Mouse (Mus musculus): ENCODE data around the gene Fut1. TPM values are rescaled to one million over a fixed set of nuclear protein-coding genes. Genes with fewer than 3 reads are reported as not detected.

Gene Fut1
- polyA plus RNA-seq, 1 experiment, result 5.9 TPM

DNA sequence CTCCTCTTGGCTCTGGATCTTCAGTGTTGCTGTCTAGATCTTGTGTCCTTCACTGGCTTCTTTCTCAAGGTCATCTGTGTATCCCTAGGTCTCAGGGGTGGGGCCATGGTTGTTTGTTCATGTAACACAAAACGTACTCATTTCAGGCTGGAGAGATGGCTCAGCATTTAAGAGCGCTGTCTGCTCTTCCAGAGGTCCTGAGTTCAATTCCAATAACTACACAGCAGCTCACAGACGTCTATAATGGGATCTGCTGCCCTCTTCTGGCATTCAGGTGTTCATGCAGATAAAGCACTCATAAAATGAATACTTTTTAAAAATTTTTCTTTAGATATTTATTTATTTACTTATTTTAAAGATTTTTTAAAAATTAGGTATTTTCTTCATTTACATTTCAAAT lies 26.2 kb upstream of the Fut1 start:
- no peak for DNase-seq
- 75% methylated on average over 3 of the region's 3 CpGs for WGBS
- Histone ChIP-seq H3K27ac (ENCODE audit: control insufficient read depth, insufficient read depth, low read length) (no peak overlapping the region), H3K4me3 (ENCODE audit: control insufficient read depth, insufficient read depth, low read length) (no peak overlapping the region), H3K27me3 (ENCODE audit: control insufficient read depth, insufficient read depth, low read length) (no peaks in the 10 kb centered on the region), H3K36me3 (ENCODE audit: control insufficient read depth, insufficient read depth, low read length) (peaks cover 13% of the 10 kb centered on the region), H3K4me1 (replicated peaks; ENCODE audit: control insufficient read depth, insufficient read depth, low read length) (peaks cover 10% of the 10 kb centered on the region)
- no peak for TF ChIP-seq CTCF (IDR thresholded peaks at IDR 0.05; ENCODE audit: borderline replicate concordance, control insufficient read depth, extremely low read depth, insufficient read depth, low read length, poor library complexity)
- TF ChIP-seq POLR2A (IDR thresholded peaks at IDR 0.05; ENCODE audit: control insufficient read depth, extremely low read depth, insufficient read depth, low read length, poor library complexity), result no peak

DNA sequence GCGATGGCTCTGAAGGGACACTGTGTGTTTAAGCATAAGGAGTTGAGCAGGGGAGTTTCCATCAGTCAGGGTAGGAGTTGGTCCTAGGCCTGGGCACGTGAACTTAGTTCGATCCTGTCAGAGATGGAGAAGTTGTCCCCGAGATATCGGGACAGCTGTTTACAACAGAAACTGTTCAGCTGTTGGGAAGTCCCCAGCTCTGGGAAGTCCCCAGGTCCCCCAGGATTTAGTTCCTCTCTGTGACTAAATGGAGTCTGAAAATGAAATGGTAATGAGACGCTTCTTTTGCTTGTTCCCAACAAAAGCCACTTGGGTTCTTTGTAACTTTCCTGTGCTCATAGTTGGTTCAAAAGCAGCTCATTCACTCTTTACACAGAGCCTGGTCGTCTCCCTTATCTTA lies 25.2 kb upstream of the Fut1 start:
- H3K4me1 ChIP-seq (replicated peaks; ENCODE audit: control insufficient read depth, insufficient read depth, low read length), result peaks cover 17% of the 10 kb centered on the region
- no peak for DNase-seq
- 42% methylated on average over 7 of the region's 7 CpGs for WGBS
- H3K27me3 ChIP-seq (ENCODE audit: control insufficient read depth, insufficient read depth, low read length), result no peaks in the 10 kb centered on the region
- H3K27ac ChIP-seq (ENCODE audit: control insufficient read depth, insufficient read depth, low read length), result no peak overlapping the region
- TF ChIP-seq CTCF (IDR thresholded peaks at IDR 0.05; ENCODE audit: borderline replicate concordance, control insufficient read depth, extremely low read depth, insufficient read depth, low read length, poor library complexity), result no peak
- no peak for TF ChIP-seq POLR2A (IDR thresholded peaks at IDR 0.05; ENCODE audit: control insufficient read depth, extremely low read depth, insufficient read depth, low read length, poor library complexity)
- no peak overlapping the region for H3K4me3 ChIP-seq (ENCODE audit: control insufficient read depth, insufficient read depth, low read length)
- peaks cover 9% of the 10 kb centered on the region; the same call in 1 of the 2 replicates for H3K36me3 ChIP-seq (ENCODE audit: control insufficient read depth, insufficient read depth, low read length)

DNA sequence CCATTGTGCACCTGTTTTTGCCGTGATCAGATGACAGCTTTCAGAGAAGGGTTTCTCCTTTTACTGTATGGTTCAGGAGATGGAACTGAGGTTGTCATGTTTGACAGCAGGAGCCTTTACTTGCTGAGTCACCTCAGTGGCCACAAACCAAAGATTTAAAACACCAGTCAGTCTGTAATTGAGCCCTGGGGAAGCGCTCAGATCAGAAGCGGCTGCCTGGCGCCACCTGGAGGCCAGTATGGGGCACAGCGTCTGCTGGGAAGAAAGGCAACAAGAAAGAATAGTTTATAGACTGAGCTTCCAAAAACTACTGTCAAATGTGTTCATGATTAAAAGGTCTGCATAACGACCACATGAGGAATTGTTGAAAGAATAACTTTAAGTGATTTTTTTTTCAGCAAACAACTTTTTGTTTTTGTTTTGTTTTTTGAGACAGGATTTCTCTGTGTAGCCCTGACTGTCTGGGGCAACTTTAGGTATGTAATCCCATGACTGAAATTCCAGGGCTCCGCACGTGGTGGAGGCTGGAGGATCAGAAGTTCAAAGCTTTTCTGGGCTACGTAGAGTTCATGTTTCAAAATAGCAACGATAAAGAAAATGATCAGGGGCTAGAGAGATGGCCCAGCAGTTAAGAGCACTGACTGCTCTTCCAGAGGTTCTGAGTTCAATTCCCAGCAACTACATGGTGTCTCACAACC lies 23.8 kb upstream of the Fut1 start:
- no peak overlapping the region for H3K4me3 ChIP-seq (ENCODE audit: control insufficient read depth, insufficient read depth, low read length)
- H3K27me3 ChIP-seq (ENCODE audit: control insufficient read depth, insufficient read depth, low read length), result no peaks in the 10 kb centered on the region
- 28% methylated on average over 10 of the region's 10 CpGs for WGBS
- H3K27ac ChIP-seq (ENCODE audit: control insufficient read depth, insufficient read depth, low read length), result no peak overlapping the region
- TF ChIP-seq POLR2A (IDR thresholded peaks at IDR 0.05; ENCODE audit: control insufficient read depth, extremely low read depth, insufficient read depth, low read length, poor library complexity) (no peak), CTCF (IDR thresholded peaks at IDR 0.05; ENCODE audit: borderline replicate concordance, control insufficient read depth, extremely low read depth, insufficient read depth, low read length, poor library complexity) (peak; percentile 91)
- peaks cover 3% of the 10 kb centered on the region; the same call in 1 of the 2 replicates for H3K36me3 ChIP-seq (ENCODE audit: control insufficient read depth, insufficient read depth, low read length)
- peaks cover 19% of the 10 kb centered on the region for H3K4me1 ChIP-seq (replicated peaks; ENCODE audit: control insufficient read depth, insufficient read depth, low read length)
- DNase-seq, result peak; percentile 73

DNA sequence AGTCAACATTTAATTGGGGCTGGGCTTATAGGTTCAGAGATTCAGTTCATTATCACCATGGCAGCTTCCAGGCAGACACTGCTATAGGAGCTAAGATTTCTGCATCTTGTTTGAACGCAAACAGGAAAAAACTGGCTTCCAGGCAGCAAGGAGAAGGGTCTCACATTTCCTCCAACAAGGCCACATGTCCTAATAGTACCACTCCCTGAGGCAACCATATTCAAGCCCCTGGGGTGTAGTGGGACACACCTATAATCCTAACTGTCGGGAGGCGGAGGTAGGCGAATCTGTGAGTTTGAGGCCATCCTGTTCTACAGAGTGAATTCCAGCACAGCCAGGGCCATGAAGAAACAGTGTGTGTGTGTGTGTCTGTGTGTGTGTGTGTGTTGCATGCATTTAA lies 21.9 kb upstream of the Fut1 start:
- no peak for DNase-seq
- no peak for TF ChIP-seq CTCF (IDR thresholded peaks at IDR 0.05; ENCODE audit: borderline replicate concordance, control insufficient read depth, extremely low read depth, insufficient read depth, low read length, poor library complexity)
- no peak for TF ChIP-seq POLR2A (IDR thresholded peaks at IDR 0.05; ENCODE audit: control insufficient read depth, extremely low read depth, insufficient read depth, low read length, poor library complexity)
- Histone ChIP-seq H3K4me3 (ENCODE audit: control insufficient read depth, insufficient read depth, low read length) (no peak overlapping the region), H3K27ac (ENCODE audit: control insufficient read depth, insufficient read depth, low read length) (no peak overlapping the region), H3K36me3 (ENCODE audit: control insufficient read depth, insufficient read depth, low read length) (no peaks in the 10 kb centered on the region), H3K27me3 (ENCODE audit: control insufficient read depth, insufficient read depth, low read length) (no peaks in the 10 kb centered on the region), H3K4me1 (replicated peaks; ENCODE audit: control insufficient read depth, insufficient read depth, low read length) (peaks cover 28% of the 10 kb centered on the region)
- WGBS, result over 99% methylated on average over 4 of the region's 4 CpGs

DNA sequence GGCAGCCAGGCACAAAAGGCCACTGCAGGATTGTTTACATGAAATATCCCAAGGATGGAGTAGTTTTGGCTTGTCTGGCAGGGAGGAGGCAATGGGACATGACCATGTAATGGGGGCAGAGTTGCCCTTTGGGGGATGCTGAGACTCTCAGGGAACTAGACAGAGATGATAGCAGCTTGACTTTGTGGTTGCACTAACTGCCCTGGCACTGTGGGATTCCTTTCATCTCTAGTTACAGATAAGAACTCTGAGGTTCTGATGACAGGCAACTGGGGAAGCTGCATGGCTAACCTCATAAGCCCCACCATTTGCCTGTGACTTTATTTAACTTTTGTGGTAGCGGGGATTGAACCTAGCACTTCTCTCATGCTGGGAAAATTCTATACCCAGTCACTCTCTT lies 21.0 kb upstream of the Fut1 start:
- no peak for TF ChIP-seq CTCF (IDR thresholded peaks at IDR 0.05; ENCODE audit: borderline replicate concordance, control insufficient read depth, extremely low read depth, insufficient read depth, low read length, poor library complexity)
- no peak for TF ChIP-seq POLR2A (IDR thresholded peaks at IDR 0.05; ENCODE audit: control insufficient read depth, extremely low read depth, insufficient read depth, low read length, poor library complexity)
- Histone ChIP-seq H3K4me1 (replicated peaks; ENCODE audit: control insufficient read depth, insufficient read depth, low read length) (peaks cover 38% of the 10 kb centered on the region), H3K27ac (ENCODE audit: control insufficient read depth, insufficient read depth, low read length) (no peak overlapping the region), H3K4me3 (ENCODE audit: control insufficient read depth, insufficient read depth, low read length) (no peak overlapping the region), H3K27me3 (ENCODE audit: control insufficient read depth, insufficient read depth, low read length) (no peaks in the 10 kb centered on the region), H3K36me3 (ENCODE audit: control insufficient read depth, insufficient read depth, low read length) (no peaks in the 10 kb centered on the region)
- 5% methylated on average over 1 of the region's 1 CpGs for WGBS
- no peak for DNase-seq

DNA sequence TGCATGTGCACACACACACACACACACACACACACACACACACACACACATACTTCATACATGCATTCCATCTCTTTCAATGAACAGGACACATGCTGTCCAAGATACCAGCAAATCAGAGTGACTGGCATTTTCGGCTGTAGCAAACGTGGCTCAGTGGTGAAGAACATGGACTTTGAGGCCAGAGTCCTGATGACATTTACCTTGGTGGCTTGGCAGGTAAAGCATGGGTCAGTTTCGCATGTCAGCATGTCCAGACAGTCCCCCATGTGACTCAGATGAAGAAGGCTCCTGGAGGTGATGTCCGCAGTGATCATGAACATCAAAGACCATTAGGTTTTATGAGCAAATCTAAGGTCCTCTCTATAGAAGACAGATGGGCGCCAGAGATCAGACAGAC lies 20.1 kb upstream of the Fut1 start:
- H3K4me1 ChIP-seq (replicated peaks; ENCODE audit: control insufficient read depth, insufficient read depth, low read length), result peaks cover 43% of the 10 kb centered on the region
- no peak overlapping the region for H3K27ac ChIP-seq (ENCODE audit: control insufficient read depth, insufficient read depth, low read length)
- no peak for DNase-seq
- WGBS, result 92% methylated on average over 5 of the region's 5 CpGs
- TF ChIP-seq POLR2A (IDR thresholded peaks at IDR 0.05; ENCODE audit: control insufficient read depth, extremely low read depth, insufficient read depth, low read length, poor library complexity) (no peak), CTCF (IDR thresholded peaks at IDR 0.05; ENCODE audit: borderline replicate concordance, control insufficient read depth, extremely low read depth, insufficient read depth, low read length, poor library complexity) (no peak)
- H3K27me3 ChIP-seq (ENCODE audit: control insufficient read depth, insufficient read depth, low read length), result no peaks in the 10 kb centered on the region
- no peak overlapping the region for H3K4me3 ChIP-seq (ENCODE audit: control insufficient read depth, insufficient read depth, low read length)
- H3K36me3 ChIP-seq (ENCODE audit: control insufficient read depth, insufficient read depth, low read length), result no peaks in the 10 kb centered on the region
